Mouse (Mus musculus) MEL (cell line): ENCODE measurements around the gene Mob3a.

Experiments
- CTCF ChIP-seq, 3 experiments: IDR thresholded peaks in 2 of 3; conservative IDR thresholded peaks in 1 of 3; 2 replicates each; pipeline ENCODE4 v1.5.1; 2011 to 2012; ENCODE audit warnings: low read length in 3 of 3, low read depth in 2 of 3, mild to moderate bottlenecking in 2 of 3, improper control_type of control experiment in 1 of 3, inconsistent platforms in 1 of 3, mixed read lengths in 1 of 3, moderate library complexity in 1 of 3; ENCODE audit not compliant: control insufficient read depth in 1 of 3, insufficient read depth in 1 of 3, poor library complexity in 1 of 3, severe bottlenecking in 1 of 3
- EP300 ChIP-seq, 2 experiments: IDR thresholded peaks; 2 replicates each; pipeline ENCODE4 v1.6.1; 2011; ENCODE audit warnings: improper control_type of control experiment in 2 of 2, low read length in 2 of 2, low read depth in 1 of 2, mild to moderate bottlenecking in 1 of 2
- ETS1 ChIP-seq: IDR thresholded peaks from 2 replicates; pipeline ENCODE4 v1.6.1; 2012; ENCODE audit warnings: low read depth, mild to moderate bottlenecking, inconsistent platforms, low read length, improper control_type of control experiment, moderate library complexity
- GABPA ChIP-seq: IDR thresholded peaks from 2 replicates; pipeline ENCODE4 v1.6.1; 2012; ENCODE audit warnings: low read depth, mild to moderate bottlenecking, inconsistent platforms, low read length, improper control_type of control experiment, moderate library complexity
- GATA1 ChIP-seq: IDR thresholded peaks from 2 replicates; pipeline ENCODE4 v1.6.1; 2011; ENCODE audit warnings: low read depth, low read length, improper control_type of control experiment
- MAFK ChIP-seq: IDR thresholded peaks from 2 replicates; pipeline ENCODE4 v1.6.1; 2011; ENCODE audit warnings: low read depth, mild to moderate bottlenecking, low read length, improper control_type of control experiment, borderline replicate concordance
- MAZ ChIP-seq: IDR thresholded peaks from 2 replicates; pipeline ENCODE4 v1.6.1; 2012; ENCODE audit warnings: low read depth, mild to moderate bottlenecking, inconsistent platforms, low read length, improper control_type of control experiment
- MXI1 ChIP-seq: IDR thresholded peaks from 2 replicates; pipeline ENCODE4 v1.6.1; 2011; ENCODE audit warnings: mild to moderate bottlenecking, low read depth, low read length, improper control_type of control experiment
- NRF1 ChIP-seq: IDR thresholded peaks from 2 replicates; pipeline ENCODE4 v1.6.1; 2014; ENCODE audit warnings: low read depth, mild to moderate bottlenecking, inconsistent platforms, low read length, improper control_type of control experiment, moderate library complexity; ENCODE audit not compliant: poor library complexity, insufficient read depth, severe bottlenecking
- POLR2A ChIP-seq, 2 experiments: IDR thresholded peaks; 2 replicates each; pipeline ENCODE4 v1.6.1; 2011 to 2012; ENCODE audit warnings: low read length in 2 of 2, mild to moderate bottlenecking in 2 of 2, control low read depth in 1 of 2, improper control_type of control experiment in 1 of 2, low read depth in 1 of 2, moderate library complexity in 1 of 2; ENCODE audit not compliant: control insufficient read depth in 1 of 2, insufficient read depth in 1 of 2, poor library complexity in 1 of 2
- POLR2AphosphoS2 ChIP-seq: IDR thresholded peaks from 2 replicates; pipeline ENCODE4 v1.6.1; 2011; ENCODE audit warnings: low read length, improper control_type of control experiment
- RCOR1 ChIP-seq: IDR thresholded peaks from 2 replicates; pipeline ENCODE4 v1.6.1; 2012; ENCODE audit warnings: low read depth, mild to moderate bottlenecking, inconsistent platforms, low read length, improper control_type of control experiment
- TCF12 ChIP-seq: IDR thresholded peaks from 2 replicates; pipeline ENCODE4 v1.6.1; 2014; ENCODE audit warnings: low read depth, mild to moderate bottlenecking, inconsistent platforms, low read length, improper control_type of control experiment, moderate library complexity

DNA sequence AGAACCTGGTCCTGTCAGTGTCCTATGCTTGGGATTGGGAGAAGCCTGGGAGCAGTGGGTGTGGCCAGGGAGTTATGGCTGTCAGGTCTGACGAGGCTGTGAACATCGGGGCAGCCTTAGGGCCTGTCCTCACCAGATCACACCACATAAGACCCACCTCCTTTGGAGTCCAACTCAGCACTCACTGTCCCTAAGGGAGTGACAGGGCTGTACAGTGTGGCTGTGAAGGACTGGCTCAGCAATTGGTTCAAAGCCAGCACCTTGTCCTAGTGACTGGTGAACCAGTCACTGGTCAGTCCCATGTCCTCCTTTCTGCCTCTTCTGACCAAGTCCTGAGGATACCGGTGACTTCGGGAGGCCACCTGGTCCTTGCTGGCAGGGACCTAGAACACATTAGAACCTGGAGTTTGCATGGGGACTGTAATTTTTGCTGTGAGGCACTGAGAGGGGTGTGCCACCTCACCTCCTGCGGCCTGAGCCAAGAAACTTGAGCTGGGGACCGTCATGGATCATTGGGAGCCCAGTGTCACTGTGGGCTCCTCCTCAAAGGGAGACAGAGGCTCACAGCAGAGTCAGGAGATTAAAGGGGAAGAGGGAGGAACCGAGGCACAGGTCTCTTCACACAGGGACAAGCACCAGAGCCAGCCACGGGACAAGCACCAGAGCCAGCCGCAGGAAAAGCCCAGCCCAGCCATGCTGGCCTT lies 22.1 kb downstream of the Mob3a start:
- no peak for TF ChIP-seq GABPA
- no peak for TF ChIP-seq MAZ
- TF ChIP-seq POLR2A (IDR thresholded peaks at IDR 0.05; ENCODE audit: control insufficient read depth in 1 of 2, insufficient read depth in 1 of 2, low read depth in 1 of 2, low read length in 2 of 2, poor library complexity in 1 of 2) = no peak
- TF ChIP-seq ETS1 = no peak
- no peak for TF ChIP-seq POLR2AphosphoS2
- no peak for TF ChIP-seq GATA1
- TF ChIP-seq RCOR1 = no peak
- TF ChIP-seq CTCF (IDR thresholded peaks at IDR 0.05 in 2 of 3, conservative IDR thresholded peaks at IDR 0.05 in 1 of 3; ENCODE audit: control insufficient read depth in 1 of 3, insufficient read depth in 1 of 3, low read depth in 2 of 3, low read length in 3 of 3, poor library complexity in 1 of 3, severe bottlenecking in 1 of 3) = no peak
- TF ChIP-seq MXI1 = peak; percentile 42; the same call in 1 of the 2 replicates
- TF ChIP-seq NRF1 = no peak
- TF ChIP-seq EP300 (IDR thresholded peaks at IDR 0.05; ENCODE audit: low read depth in 1 of 2, low read length in 2 of 2) = no peak
- no peak for TF ChIP-seq MAFK
- no peak for TF ChIP-seq TCF12
